Mouse (Mus musculus): ENCODE results near the gene Popdc3.

- TF ChIP-seq CTCF (IDR thresholded peaks at IDR 0.05; ENCODE audit: low read depth, low read length) (no peak), EP300 (IDR thresholded peaks at IDR 0.05; ENCODE audit: insufficient read depth, low read depth, low read length) (no peak)
Measured at GRCm38 (mm10) chr10:45165851-45166250, 12.0 kb upstream of the Popdc3 start.
